Mouse (Mus musculus) liver, embryonic 16.5 days (tissue): ENCODE data around the gene Map2k5. TPM values are rescaled to one million over a fixed set of nuclear protein-coding genes. Genes with fewer than 3 reads are reported as not detected.

Experiments used
- polyA plus RNA-seq: library from polyadenylated mRNA; unstranded; fragments of >200 nt; fragmentation: Nextera tagmentation; extraction: Ambion mirVana; gene quantifications from 2 replicates; pipeline ENCODE4 v1.2.1, GENCODE M21; 2015

The Map2k5 gene
- polyA plus RNA-seq, 1 experiment from 2014 or later = 7.7 TPM

Other genes with a start within 250 kb of the Map2k5 start
- gene Skor1, start 228.9 kb downstream of the Map2k5 start, polyA plus RNA-seq = not detected in 2 replicates
- gene 2300009A05Rik, start 21.3 kb upstream of the Map2k5 start, polyA plus RNA-seq = 21.5 and 22.6 TPM in 2 replicates
- 0.02 TPM in 1 of 2 replicates, not detected in the other for gene Iqch, start 224.6 kb upstream of the Map2k5 start, polyA plus RNA-seq
- gene Aagab, start 224.8 kb upstream of the Map2k5 start, polyA plus RNA-seq = 14.2 and 14.3 TPM in 2 replicates